Comparison of ENCODE assay signal across 7 mouse cellular contexts in genomic region chr2:155728742-155729141, GRCm38 (mm10). TPM values are rescaled to one million over a fixed set of nuclear protein-coding genes. Genes with fewer than 3 reads are reported as not detected.
DNase-seq lines count a peak whose midpoint lies in the region; ATAC-seq and TF ChIP-seq lines count a peak whose summit lies in the region.

No protein-coding gene starts in this region.

- peak overlapping the region; percentile 71 for H3K9ac ChIP-seq in lung, embryonic 14.5 days
- H3K9ac ChIP-seq in embryonic facial prominence, embryonic 15.5 days = peak overlapping the region; percentile 56
- H3K9ac ChIP-seq in intestine, postnatal 0 days (ENCODE audit: low read depth, low read length) = peak overlapping the region; percentile 67

- no peak for TF ChIP-seq POLR2A in olfactory bulb, adult 2 months (IDR thresholded peaks at IDR 0.05; ENCODE audit: insufficient read depth, low read depth, low read length)

- H3K4me2 ChIP-seq in lung, embryonic 14.5 days = peak overlapping the region; percentile 95
- peak overlapping the region; percentile 91 for H3K4me2 ChIP-seq in embryonic facial prominence, embryonic 15.5 days (replicated peaks)
- H3K4me2 ChIP-seq in intestine, postnatal 0 days (replicated peaks; ENCODE audit: low read depth) = peak overlapping the region; percentile 88

- no peaks in the 10 kb centered on the region for H3K9me3 ChIP-seq in lung, embryonic 14.5 days (ENCODE audit: low read depth, low read length)
- no peaks in the 10 kb centered on the region for H3K9me3 ChIP-seq in embryonic facial prominence, embryonic 15.5 days (replicated peaks)
- H3K9me3 ChIP-seq in intestine, postnatal 0 days (ENCODE audit: control insufficient read depth) = no peaks in the 10 kb centered on the region

- DNase-seq in lung, embryonic 14.5 days = no peak
- no peak for DNase-seq in lung, postnatal 25 days (ENCODE audit: low spot score)
- no peak for DNase-seq in urinary bladder, postnatal 10 days (ENCODE audit: low spot score)
- DNase-seq in left cerebral cortex, adult 11 months (ENCODE audit: low spot score) = no peak

- peak; percentile 13; the same call in 1 of the 2 replicates for ATAC-seq in lung, embryonic 14.5 days (ENCODE audit: insufficient read depth)
- no peak for ATAC-seq in embryonic facial prominence, embryonic 15.5 days (ENCODE audit: insufficient number of reproducible peaks, low FRiP score, low TSS enrichment, low read depth)
- 0 out of 2 replicates have a peak, but pooled peaks have one; percentile 1 for ATAC-seq in intestine, postnatal 0 days

- no peaks in the 10 kb centered on the region for H3K27me3 ChIP-seq in lung, embryonic 14.5 days (ENCODE audit: insufficient read depth, low read length)
- H3K27me3 ChIP-seq in embryonic facial prominence, embryonic 15.5 days = no peaks in the 10 kb centered on the region
- no peaks in the 10 kb centered on the region for H3K27me3 ChIP-seq in intestine, postnatal 0 days (replicated peaks; ENCODE audit: control insufficient read depth, insufficient read depth, low read length)

- peak overlapping the region; percentile 89 for H3K4me3 ChIP-seq in lung, embryonic 14.5 days (ENCODE audit: low read depth, low read length)
- H3K4me3 ChIP-seq in embryonic facial prominence, embryonic 15.5 days (replicated peaks) = peak overlapping the region; percentile 97
- H3K4me3 ChIP-seq in intestine, postnatal 0 days (ENCODE audit: low read depth, low read length) = peak overlapping the region; percentile 63
- peak overlapping the region; percentile 66 for H3K4me3 ChIP-seq in olfactory bulb, adult 2 months (ENCODE audit: insufficient read depth, low read depth, low read length)

- no peaks in the 10 kb centered on the region for H3K36me3 ChIP-seq in lung, embryonic 14.5 days (ENCODE audit: insufficient read depth)
- H3K36me3 ChIP-seq in embryonic facial prominence, embryonic 15.5 days = peaks cover 3% of the 10 kb centered on the region; the same call in 1 of the 2 replicates
- H3K36me3 ChIP-seq in intestine, postnatal 0 days (ENCODE audit: control insufficient read depth, insufficient read depth) = peaks cover 16% of the 10 kb centered on the region; the same call in 1 of the 2 replicates

- no peak for TF ChIP-seq CTCF in lung, embryonic 14.5 days (IDR thresholded peaks at IDR 0.05; ENCODE audit: low read depth)
- TF ChIP-seq CTCF in intestine, postnatal 0 days (IDR thresholded peaks at IDR 0.05; ENCODE audit: low read depth) = no peak
- no peak for TF ChIP-seq CTCF in olfactory bulb, adult 2 months (IDR thresholded peaks at IDR 0.05; ENCODE audit: insufficient read depth, low read depth, low read length)

- H3K4me1 ChIP-seq in lung, embryonic 14.5 days (ENCODE audit: insufficient read depth) = peaks cover 7% of the 10 kb centered on the region; the same call in 1 of the 2 replicates
- peaks cover 14% of the 10 kb centered on the region; the same call in 1 of the 2 replicates for H3K4me1 ChIP-seq in embryonic facial prominence, embryonic 15.5 days
- 0 out of 2 replicates have a peak, but pooled peaks cover 4% of the 10 kb centered on the region for H3K4me1 ChIP-seq in intestine, postnatal 0 days (replicated peaks; ENCODE audit: control insufficient read depth, insufficient read depth, low read length)
- peaks cover 9% of the 10 kb centered on the region for H3K4me1 ChIP-seq in olfactory bulb, adult 2 months (ENCODE audit: control insufficient read depth, insufficient read depth, low read length)

- H3K27ac ChIP-seq in lung, embryonic 14.5 days (ENCODE audit: low read depth) = no peak overlapping the region
- H3K27ac ChIP-seq in embryonic facial prominence, embryonic 15.5 days (replicated peaks) = no peak overlapping the region
- peak overlapping the region; percentile 10; the same call in 1 of the 2 replicates for H3K27ac ChIP-seq in intestine, postnatal 0 days (ENCODE audit: low read depth, low read length)
- no peak overlapping the region for H3K27ac ChIP-seq in olfactory bulb, adult 2 months (ENCODE audit: insufficient read depth, low read depth, low read length)

- 2% methylated on average over 15 of the region's 15 CpGs for WGBS in lung, embryonic 14.5 days
- 5% methylated on average over 15 of the region's 15 CpGs for WGBS in embryonic facial prominence, embryonic 15.5 days
- 3% methylated on average over 15 of the region's 15 CpGs for WGBS in intestine, postnatal 0 days
- 5% methylated on average over 15 of the region's 15 CpGs for whole genome bisulfite sequencing in olfactory bulb, adult 2 months

RNA-seq across cellular contexts. Expression of gene Edem2, which starts 0.5 kb away (rescaled TPM):
- 35.6 and 35.7 TPM in 2 replicates for polyA plus RNA-seq in lung, embryonic 14.5 days (2014; fragmentation: Nextera tagmentation; extraction: Ambion mirVana)
- 38.3 and 39.4 TPM in 2 replicates for polyA plus RNA-seq in embryonic facial prominence, embryonic 15.5 days (2015; fragmentation: Nextera tagmentation; extraction: Ambion mirVana)
- polyA plus RNA-seq in intestine, postnatal 0 days (2015; fragmentation: Nextera tagmentation; extraction: Ambion mirVana) = 60.0 and 61.6 TPM in 2 replicates
- not detected in 2 replicates for polyA plus RNA-seq in olfactory bulb, adult 2 months (2012; ENCODE audit: insufficient read depth, insufficient read length, low replicate concordance, missing spikeins)

RNA-seq across cellular contexts. Expression of gene Gm17581, which starts 6.9 kb away (rescaled TPM):
- not detected in 2 replicates for polyA plus RNA-seq in lung, embryonic 14.5 days (2014; fragmentation: Nextera tagmentation; extraction: Ambion mirVana)
- polyA plus RNA-seq in embryonic facial prominence, embryonic 15.5 days (2015; fragmentation: Nextera tagmentation; extraction: Ambion mirVana) = not detected in 2 replicates
- not detected in 2 replicates for polyA plus RNA-seq in intestine, postnatal 0 days (2015; fragmentation: Nextera tagmentation; extraction: Ambion mirVana)
- polyA plus RNA-seq in olfactory bulb, adult 2 months (2012; ENCODE audit: insufficient read depth, insufficient read length, low replicate concordance, missing spikeins) = not detected in 2 replicates

RNA-seq across cellular contexts. Expression of gene Procr, which starts 22.2 kb away (rescaled TPM):
- 10.4 and 10.9 TPM in 2 replicates for polyA plus RNA-seq in lung, embryonic 14.5 days (2014; fragmentation: Nextera tagmentation; extraction: Ambion mirVana)
- polyA plus RNA-seq in embryonic facial prominence, embryonic 15.5 days (2015; fragmentation: Nextera tagmentation; extraction: Ambion mirVana) = 8.8 and 9.8 TPM in 2 replicates
- polyA plus RNA-seq in intestine, postnatal 0 days (2015; fragmentation: Nextera tagmentation; extraction: Ambion mirVana) = 8.0 and 8.3 TPM in 2 replicates
- polyA plus RNA-seq in olfactory bulb, adult 2 months (2012; ENCODE audit: insufficient read depth, insufficient read length, low replicate concordance, missing spikeins) = not detected in 2 replicates

RNA-seq across cellular contexts. Expression of gene Trpc4ap, which starts 36.6 kb away (rescaled TPM):
- 129 and 132 TPM in 2 replicates for polyA plus RNA-seq in lung, embryonic 14.5 days (2014; fragmentation: Nextera tagmentation; extraction: Ambion mirVana)
- 131 and 137 TPM in 2 replicates for polyA plus RNA-seq in embryonic facial prominence, embryonic 15.5 days (2015; fragmentation: Nextera tagmentation; extraction: Ambion mirVana)
- 64.8 and 67.5 TPM in 2 replicates for polyA plus RNA-seq in intestine, postnatal 0 days (2015; fragmentation: Nextera tagmentation; extraction: Ambion mirVana)
- polyA plus RNA-seq in olfactory bulb, adult 2 months (2012; ENCODE audit: insufficient read depth, insufficient read length, low replicate concordance, missing spikeins) = 364 TPM in 1 of 2 replicates, not detected in the other

RNA-seq across cellular contexts. Expression of gene Mmp24, which starts 46.4 kb away (rescaled TPM):
- polyA plus RNA-seq in lung, embryonic 14.5 days (2014; fragmentation: Nextera tagmentation; extraction: Ambion mirVana) = not detected in 2 replicates
- 0.09 and 0.11 TPM in 2 replicates for polyA plus RNA-seq in embryonic facial prominence, embryonic 15.5 days (2015; fragmentation: Nextera tagmentation; extraction: Ambion mirVana)
- polyA plus RNA-seq in intestine, postnatal 0 days (2015; fragmentation: Nextera tagmentation; extraction: Ambion mirVana) = 0.17 and 0.22 TPM in 2 replicates
- not detected in 2 replicates for polyA plus RNA-seq in olfactory bulb, adult 2 months (2012; ENCODE audit: insufficient read depth, insufficient read length, low replicate concordance, missing spikeins)
